Mouse (Mus musculus): ENCODE data around the gene Ttc39b. TPM values are rescaled to one million over a fixed set of nuclear protein-coding genes. Genes with fewer than 3 reads are reported as not detected.

Gene Ttc39b
- total RNA-seq, 2 experiments from 2014 or later = 7.9 to 8.5 TPM

GRCm38 (mm10) chr4:83319736-83320135 lies 4.3 kb downstream of the Ttc39b start:
- ATAC-seq (replicated peaks; ENCODE audit: low FRiP score, low TSS enrichment, poor library complexity, severe bottlenecking) = no peak

- ATAC-seq (replicated peaks; ENCODE audit: low FRiP score, low TSS enrichment, poor library complexity, severe bottlenecking) = no peak
These were observed 5.3 kb downstream of the Ttc39b start for GRCm38 (mm10) chr4:83318758-83319157.

GRCm38 (mm10) chr4:83317826-83318348 lies 6.2 kb downstream of the Ttc39b start:
- ATAC-seq (replicated peaks; ENCODE audit: low FRiP score, low TSS enrichment, poor library complexity, severe bottlenecking) = no peak

GRCm38 (mm10) chr4:83316718-83317117 lies 7.3 kb downstream of the Ttc39b start:
- no peak for ATAC-seq (replicated peaks; ENCODE audit: low FRiP score, low TSS enrichment, poor library complexity, severe bottlenecking)

- ATAC-seq (replicated peaks; ENCODE audit: low FRiP score, low TSS enrichment, poor library complexity, severe bottlenecking) = 0 out of 2 replicates have a peak, but pooled peaks have one; percentile 6
These were observed 8.1 kb downstream of the Ttc39b start for GRCm38 (mm10) chr4:83315930-83316329.

GRCm38 (mm10) chr4:83314922-83315881 lies 8.9 kb downstream of the Ttc39b start:
- peak; percentile 80 for ATAC-seq (replicated peaks; ENCODE audit: low FRiP score, low TSS enrichment, poor library complexity, severe bottlenecking)

- ATAC-seq (replicated peaks; ENCODE audit: low FRiP score, low TSS enrichment, poor library complexity, severe bottlenecking) = no peak
These were observed 9.7 kb downstream of the Ttc39b start for GRCm38 (mm10) chr4:83314261-83314793.

- no peak for ATAC-seq (replicated peaks; ENCODE audit: low FRiP score, low TSS enrichment, poor library complexity, severe bottlenecking)
These were observed 11.7 kb downstream of the Ttc39b start for GRCm38 (mm10) chr4:83312336-83312735.

- no peak for ATAC-seq (replicated peaks; ENCODE audit: low FRiP score, low TSS enrichment, poor library complexity, severe bottlenecking)
These were observed 12.6 kb downstream of the Ttc39b start for GRCm38 (mm10) chr4:83311481-83311880.

GRCm38 (mm10) chr4:83310990-83311389 lies 13.1 kb downstream of the Ttc39b start:
- no peak for ATAC-seq (replicated peaks; ENCODE audit: low FRiP score, low TSS enrichment, poor library complexity, severe bottlenecking)

- no peak for ATAC-seq (replicated peaks; ENCODE audit: low FRiP score, low TSS enrichment, poor library complexity, severe bottlenecking)
These were observed 15.1 kb downstream of the Ttc39b start for GRCm38 (mm10) chr4:83308914-83309313.

- ATAC-seq (replicated peaks; ENCODE audit: low FRiP score, low TSS enrichment, poor library complexity, severe bottlenecking) = no peak
These were observed 16.2 kb downstream of the Ttc39b start for GRCm38 (mm10) chr4:83307686-83308469.

GRCm38 (mm10) chr4:83306879-83307278 lies 17.2 kb downstream of the Ttc39b start:
- ATAC-seq (replicated peaks; ENCODE audit: low FRiP score, low TSS enrichment, poor library complexity, severe bottlenecking) = no peak

- no peak for ATAC-seq (replicated peaks; ENCODE audit: low FRiP score, low TSS enrichment, poor library complexity, severe bottlenecking)
These were observed 19.0 kb downstream of the Ttc39b start for GRCm38 (mm10) chr4:83305099-83305498.

GRCm38 (mm10) chr4:83302887-83303827 lies 20.9 kb downstream of the Ttc39b start:
- ATAC-seq (replicated peaks; ENCODE audit: low FRiP score, low TSS enrichment, poor library complexity, severe bottlenecking) = peak; percentile 93

GRCm38 (mm10) chr4:83302123-83302737 lies 21.8 kb downstream of the Ttc39b start:
- ATAC-seq (replicated peaks; ENCODE audit: low FRiP score, low TSS enrichment, poor library complexity, severe bottlenecking) = no peak

GRCm38 (mm10) chr4:83301713-83302112 lies 22.3 kb downstream of the Ttc39b start:
- ATAC-seq (replicated peaks; ENCODE audit: low FRiP score, low TSS enrichment, poor library complexity, severe bottlenecking) = no peak

- 0 out of 2 replicates have a peak, but pooled peaks have one; percentile 17 for ATAC-seq (replicated peaks; ENCODE audit: low FRiP score, low TSS enrichment, poor library complexity, severe bottlenecking)
These were observed 39.2 kb downstream of the Ttc39b start for GRCm38 (mm10) chr4:83284768-83285350.
